Mouse (Mus musculus): Measurements from ENCODE around the gene Ubr1. TPM values are rescaled to one million over a fixed set of nuclear protein-coding genes. Genes with fewer than 3 reads are reported as not detected.
"Not testable (repeated sequence)": the region's sequence is repeated elsewhere in the genome, so short reads cannot be mapped to it uniquely, and the experiment has no call there.

The Ubr1 gene
- polyA plus RNA-seq, 1 experiment from 2014 or later, result 27.3 TPM

- Histone ChIP-seq H3K27me3 (ENCODE audit: insufficient read depth, low read length) (no peaks in the 10 kb centered on the region), H3K4me2 (replicated peaks; ENCODE audit: low read depth, low read length) (no peak overlapping the region), H3K4me1 (ENCODE audit: insufficient read depth, low read length) (peaks cover 5% of the 10 kb centered on the region), H3K9ac (replicated peaks; ENCODE audit: low read length) (no peak overlapping the region), H3K4me3 (ENCODE audit: low read length) (no peak overlapping the region), H3K36me3 (ENCODE audit: insufficient read depth, low read length) (no peaks in the 10 kb centered on the region), H3K27ac (ENCODE audit: low read length) (no peak overlapping the region), H3K9me3 (ENCODE audit: low read length) (no peaks in the 10 kb centered on the region)
- no peak for ATAC-seq (ENCODE audit: low FRiP score, low TSS enrichment)
- WGBS, result 77% methylated on average over 7 of the region's 7 CpGs
Measured at GRCm38 (mm10) chr2:121004018-121004811, 33.7 kb upstream of the Ubr1 start.

- Histone ChIP-seq H3K4me1 (ENCODE audit: insufficient read depth, low read length) (no peaks in the 10 kb centered on the region), H3K9ac (replicated peaks; ENCODE audit: low read length) (no peak overlapping the region), H3K36me3 (ENCODE audit: insufficient read depth, low read length) (no peaks in the 10 kb centered on the region), H3K9me3 (ENCODE audit: low read length) (no peaks in the 10 kb centered on the region), H3K27ac (ENCODE audit: low read length) (no peak overlapping the region), H3K27me3 (ENCODE audit: insufficient read depth, low read length) (no peaks in the 10 kb centered on the region), H3K4me2 (replicated peaks; ENCODE audit: low read depth, low read length) (no peak overlapping the region), H3K4me3 (ENCODE audit: low read length) (no peak overlapping the region)
- WGBS, result 78% methylated on average over 2 of the region's 2 CpGs
- no peak for ATAC-seq (ENCODE audit: low FRiP score, low TSS enrichment)
Measured at GRCm38 (mm10) chr2:121003586-121003985, 33.1 kb upstream of the Ubr1 start.

- Histone ChIP-seq H3K27ac (ENCODE audit: low read length) (no peak overlapping the region), H3K27me3 (ENCODE audit: insufficient read depth, low read length) (no peaks in the 10 kb centered on the region)
- WGBS, result 94% methylated on average over 8 of the region's 8 CpGs
Measured at GRCm38 (mm10) chr2:120998863-120999262, 28.3 kb upstream of the Ubr1 start.

GRCm38 (mm10) chr2:120996607-120997006 is 26.1 kb upstream of the Ubr1 start:
- 78% methylated on average over 1 of the region's 1 CpGs for WGBS
- not testable (repeated sequence) for H3K36me3 ChIP-seq (ENCODE audit: insufficient read depth, low read length); H3K4me1 ChIP-seq (ENCODE audit: insufficient read depth, low read length); H3K9me3 ChIP-seq (ENCODE audit: low read length); H3K9ac ChIP-seq (replicated peaks; ENCODE audit: low read length); ATAC-seq (ENCODE audit: low FRiP score, low TSS enrichment); H3K4me3 ChIP-seq (ENCODE audit: low read length); H3K27ac ChIP-seq (ENCODE audit: low read length); H3K4me2 ChIP-seq (replicated peaks; ENCODE audit: low read depth, low read length); H3K27me3 ChIP-seq (ENCODE audit: insufficient read depth, low read length)

More at GRCm38 (mm10) chr2:120998863-120999262, 28.3 kb upstream of the Ubr1 start:
- Histone ChIP-seq H3K4me3 (ENCODE audit: low read length) (no peak overlapping the region), H3K9me3 (ENCODE audit: low read length) (no peaks in the 10 kb centered on the region), H3K36me3 (ENCODE audit: insufficient read depth, low read length) (no peaks in the 10 kb centered on the region), H3K4me2 (replicated peaks; ENCODE audit: low read depth, low read length) (no peak overlapping the region), H3K4me1 (ENCODE audit: insufficient read depth, low read length) (no peaks in the 10 kb centered on the region), H3K9ac (replicated peaks; ENCODE audit: low read length) (no peak overlapping the region)
- ATAC-seq (ENCODE audit: low FRiP score, low TSS enrichment), result no peak

GRCm38 (mm10) chr2:120991196-120991595 is 20.7 kb upstream of the Ubr1 start:
- WGBS, result 80% methylated on average over 4 of the region's 4 CpGs
- Histone ChIP-seq H3K9ac (replicated peaks; ENCODE audit: low read length) (no peak overlapping the region), H3K9me3 (ENCODE audit: low read length) (no peaks in the 10 kb centered on the region), H3K4me1 (ENCODE audit: insufficient read depth, low read length) (no peaks in the 10 kb centered on the region), H3K4me3 (ENCODE audit: low read length) (no peak overlapping the region), H3K27ac (ENCODE audit: low read length) (no peak overlapping the region), H3K27me3 (ENCODE audit: insufficient read depth, low read length) (no peaks in the 10 kb centered on the region), H3K36me3 (ENCODE audit: insufficient read depth, low read length) (no peaks in the 10 kb centered on the region), H3K4me2 (replicated peaks; ENCODE audit: low read depth, low read length) (no peak overlapping the region)
- no peak for ATAC-seq (ENCODE audit: low FRiP score, low TSS enrichment)

GRCm38 (mm10) chr2:120985241-120985640 is 14.7 kb upstream of the Ubr1 start:
- Histone ChIP-seq H3K4me3 (ENCODE audit: low read length) (no peak overlapping the region), H3K27me3 (ENCODE audit: insufficient read depth, low read length) (no peaks in the 10 kb centered on the region), H3K9ac (replicated peaks; ENCODE audit: low read length) (no peak overlapping the region), H3K9me3 (ENCODE audit: low read length) (no peaks in the 10 kb centered on the region), H3K27ac (ENCODE audit: low read length) (no peak overlapping the region), H3K36me3 (ENCODE audit: insufficient read depth, low read length) (no peaks in the 10 kb centered on the region), H3K4me1 (ENCODE audit: insufficient read depth, low read length) (no peaks in the 10 kb centered on the region), H3K4me2 (replicated peaks; ENCODE audit: low read depth, low read length) (no peak overlapping the region)
- ATAC-seq (ENCODE audit: low FRiP score, low TSS enrichment), result no peak
- 93% methylated on average over 1 of the region's 1 CpGs for WGBS

GRCm38 (mm10) chr2:120983611-120984010 is 13.1 kb upstream of the Ubr1 start:
- Histone ChIP-seq H3K9ac (replicated peaks; ENCODE audit: low read length) (no peak overlapping the region), H3K4me1 (ENCODE audit: insufficient read depth, low read length) (no peaks in the 10 kb centered on the region), H3K27ac (ENCODE audit: low read length) (no peak overlapping the region), H3K36me3 (ENCODE audit: insufficient read depth, low read length) (no peaks in the 10 kb centered on the region), H3K27me3 (ENCODE audit: insufficient read depth, low read length) (no peaks in the 10 kb centered on the region), H3K9me3 (ENCODE audit: low read length) (no peaks in the 10 kb centered on the region), H3K4me2 (replicated peaks; ENCODE audit: low read depth, low read length) (no peak overlapping the region), H3K4me3 (ENCODE audit: low read length) (no peak overlapping the region)
- WGBS, result 30% methylated on average over 2 of the region's 2 CpGs
- no peak for ATAC-seq (ENCODE audit: low FRiP score, low TSS enrichment)

GRCm38 (mm10) chr2:120980861-120981260 is 10.3 kb upstream of the Ubr1 start:
- H3K27ac ChIP-seq (ENCODE audit: low read length), result no peak overlapping the region
- no peak overlapping the region for H3K4me3 ChIP-seq (ENCODE audit: low read length)
- no peak overlapping the region for H3K9ac ChIP-seq (replicated peaks; ENCODE audit: low read length)
- no peaks in the 10 kb centered on the region for H3K4me1 ChIP-seq (ENCODE audit: insufficient read depth, low read length)
- no peaks in the 10 kb centered on the region for H3K9me3 ChIP-seq (ENCODE audit: low read length)
- no peak for ATAC-seq (ENCODE audit: low FRiP score, low TSS enrichment)
- WGBS, result 75% methylated on average over 2 of the region's 2 CpGs
- no peaks in the 10 kb centered on the region for H3K27me3 ChIP-seq (ENCODE audit: insufficient read depth, low read length)
- no peak overlapping the region for H3K4me2 ChIP-seq (replicated peaks; ENCODE audit: low read depth, low read length)
- H3K36me3 ChIP-seq (ENCODE audit: insufficient read depth, low read length), result no peaks in the 10 kb centered on the region

- no peak overlapping the region for H3K9ac ChIP-seq (replicated peaks; ENCODE audit: low read length)
- 87% methylated on average over 1 of the region's 1 CpGs for WGBS
- no peaks in the 10 kb centered on the region for H3K9me3 ChIP-seq (ENCODE audit: low read length)
- no peak overlapping the region for H3K4me3 ChIP-seq (ENCODE audit: low read length)
- H3K4me2 ChIP-seq (replicated peaks; ENCODE audit: low read depth, low read length), result no peak overlapping the region
- no peak overlapping the region for H3K27ac ChIP-seq (ENCODE audit: low read length)
- H3K4me1 ChIP-seq (ENCODE audit: insufficient read depth, low read length), result no peaks in the 10 kb centered on the region
- no peak for ATAC-seq (ENCODE audit: low FRiP score, low TSS enrichment)
- H3K36me3 ChIP-seq (ENCODE audit: insufficient read depth, low read length), result no peaks in the 10 kb centered on the region
- no peaks in the 10 kb centered on the region for H3K27me3 ChIP-seq (ENCODE audit: insufficient read depth, low read length)
Measured at GRCm38 (mm10) chr2:120979819-120980218, 9.3 kb upstream of the Ubr1 start.

- Histone ChIP-seq H3K4me2 (replicated peaks; ENCODE audit: low read depth, low read length) (no peak overlapping the region), H3K9me3 (ENCODE audit: low read length) (no peaks in the 10 kb centered on the region), H3K4me1 (ENCODE audit: insufficient read depth, low read length) (no peaks in the 10 kb centered on the region), H3K36me3 (ENCODE audit: insufficient read depth, low read length) (no peaks in the 10 kb centered on the region), H3K4me3 (ENCODE audit: low read length) (no peak overlapping the region), H3K27me3 (ENCODE audit: insufficient read depth, low read length) (no peaks in the 10 kb centered on the region), H3K9ac (replicated peaks; ENCODE audit: low read length) (no peak overlapping the region), H3K27ac (ENCODE audit: low read length) (no peak overlapping the region)
- no peak for ATAC-seq (ENCODE audit: low FRiP score, low TSS enrichment)
- WGBS, result 80% methylated on average over 2 of the region's 2 CpGs
Measured at GRCm38 (mm10) chr2:120978693-120979037, 8.2 kb upstream of the Ubr1 start.
